Mouse (Mus musculus): ENCODE measurements around the gene Ppp1r8. TPM values are rescaled to one million over a fixed set of nuclear protein-coding genes. Genes with fewer than 3 reads are reported as not detected.
"Not testable (repeated sequence)": the region's sequence is repeated elsewhere in the genome, so short reads cannot be mapped to it uniquely, and the experiment has no call there.

Ppp1r8 gene
- polyA plus RNA-seq, 1 experiment from 2014 or later, result 63.1 TPM

DNA sequence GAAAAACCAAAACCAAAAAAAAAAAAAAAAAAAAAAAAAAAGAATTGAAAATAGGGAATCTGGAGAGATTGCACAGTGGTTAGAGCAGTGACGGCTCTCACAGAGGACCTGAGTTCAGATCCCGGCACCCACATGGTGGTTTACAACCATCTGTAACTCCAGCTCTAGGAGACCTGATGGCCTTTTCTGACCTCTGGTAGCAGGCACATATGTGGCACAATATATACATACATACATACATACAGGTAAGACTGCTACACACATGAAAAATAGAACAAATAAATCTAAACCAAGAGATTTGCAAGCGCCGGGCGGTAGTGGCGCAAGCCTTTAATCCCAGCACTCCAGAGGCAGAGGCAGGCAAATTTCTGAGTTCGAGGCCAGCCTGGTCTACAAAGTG, 39.1 kb downstream of the Ppp1r8 start:
- no peak overlapping the region for H3K4me2 ChIP-seq (ENCODE audit: low read length)
- WGBS, result 97% methylated on average over 7 of the region's 7 CpGs
- H3K36me3 ChIP-seq (ENCODE audit: control insufficient read depth, insufficient read depth, low read length), result no peaks in the 10 kb centered on the region
- no peak overlapping the region for H3K9ac ChIP-seq (ENCODE audit: low read length)
- H3K4me3 ChIP-seq (ENCODE audit: low read depth, low read length), result no peak overlapping the region
- H3K9me3 ChIP-seq (ENCODE audit: control insufficient read depth, low read length), result no peaks in the 10 kb centered on the region
- no peaks in the 10 kb centered on the region for H3K4me1 ChIP-seq (replicated peaks; ENCODE audit: control insufficient read depth, insufficient read depth, low read length)
- H3K27me3 ChIP-seq (replicated peaks; ENCODE audit: control insufficient read depth, insufficient read depth, low read length), result no peaks in the 10 kb centered on the region
- H3K27ac ChIP-seq (ENCODE audit: low read depth), result no peak overlapping the region
- DNase-seq (ENCODE audit: low spot score), result no peak
- no peak for ATAC-seq (replicated peaks; ENCODE audit: low FRiP score, low TSS enrichment, low read depth)

DNA sequence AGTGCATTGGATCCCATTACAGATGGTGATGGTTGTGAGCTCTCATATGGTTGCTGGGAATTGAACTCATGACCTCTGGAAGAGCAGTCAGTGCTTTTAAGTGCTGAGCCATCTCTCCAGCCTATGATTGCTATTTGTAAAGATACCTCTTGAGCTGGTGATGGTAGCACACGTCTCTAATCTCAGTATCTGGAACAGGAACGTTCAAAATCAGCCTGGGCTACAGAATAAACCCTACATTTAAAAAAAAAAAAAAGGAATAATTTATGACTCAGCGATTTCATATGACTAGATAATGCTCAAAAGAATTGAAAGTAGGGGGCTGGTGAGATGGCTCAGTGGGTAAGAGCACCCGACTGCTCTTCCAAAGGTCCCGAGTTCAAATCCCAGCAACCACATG, 39.8 kb downstream of the Ppp1r8 start:
- WGBS, result 89% methylated on average over 5 of the region's 5 CpGs
- H3K4me1 ChIP-seq (replicated peaks; ENCODE audit: control insufficient read depth, insufficient read depth, low read length), result no peaks in the 10 kb centered on the region
- ATAC-seq (replicated peaks; ENCODE audit: low FRiP score, low TSS enrichment, low read depth), result no peak

DNA sequence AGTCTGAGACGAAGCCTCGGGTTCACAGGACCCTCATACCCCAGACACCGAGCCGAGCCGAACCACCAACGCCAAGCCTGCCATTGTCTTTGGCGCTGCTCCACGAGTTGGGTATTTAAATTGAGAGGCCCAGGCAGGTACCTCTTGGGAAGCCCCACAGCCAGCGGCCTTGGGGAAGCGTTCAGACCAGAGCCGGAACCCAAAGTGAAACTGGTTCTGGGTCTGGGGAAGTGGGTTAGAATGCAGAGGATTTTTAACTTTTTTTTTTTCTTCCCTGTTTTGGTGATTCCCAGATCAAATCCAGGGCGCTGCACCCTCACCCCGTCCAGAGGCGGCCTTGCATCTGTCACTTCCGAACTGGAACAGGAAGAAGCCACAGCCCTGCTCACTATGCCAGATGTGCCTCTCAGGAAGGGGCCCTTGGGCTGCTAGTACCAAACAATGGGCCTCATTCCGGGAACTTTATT, 40.8 kb downstream of the Ppp1r8 start:
- H3K4me1 ChIP-seq (replicated peaks; ENCODE audit: control insufficient read depth, insufficient read depth, low read length), result no peaks in the 10 kb centered on the region
- H3K9me3 ChIP-seq (ENCODE audit: control insufficient read depth, low read length), result no peaks in the 10 kb centered on the region
- DNase-seq (ENCODE audit: low spot score) (no peak), ATAC-seq (replicated peaks; ENCODE audit: low FRiP score, low TSS enrichment, low read depth) (no peak)
- H3K4me2 ChIP-seq (ENCODE audit: low read length), result no peak overlapping the region; the same call in 1 of the 2 replicates
- WGBS, result 66% methylated on average over 16 of the region's 16 CpGs
- H3K9ac ChIP-seq (ENCODE audit: low read length), result no peak overlapping the region
- no peak overlapping the region for H3K4me3 ChIP-seq (ENCODE audit: low read depth, low read length)
- no peaks in the 10 kb centered on the region for H3K36me3 ChIP-seq (ENCODE audit: control insufficient read depth, insufficient read depth, low read length)
- no peak overlapping the region for H3K27ac ChIP-seq (ENCODE audit: low read depth)
- H3K27me3 ChIP-seq (replicated peaks; ENCODE audit: control insufficient read depth, insufficient read depth, low read length), result no peaks in the 10 kb centered on the region

More for the DNA sequence above, 39.8 kb downstream of the Ppp1r8 start:
- H3K4me2 ChIP-seq (ENCODE audit: low read length), result no peak overlapping the region
- no peaks in the 10 kb centered on the region for H3K9me3 ChIP-seq (ENCODE audit: control insufficient read depth, low read length)
- H3K27ac ChIP-seq (ENCODE audit: low read depth), result no peak overlapping the region
- H3K36me3 ChIP-seq (ENCODE audit: control insufficient read depth, insufficient read depth, low read length), result no peaks in the 10 kb centered on the region
- H3K4me3 ChIP-seq (ENCODE audit: low read depth, low read length), result no peak overlapping the region
- DNase-seq (ENCODE audit: low spot score), result no peak
- no peak overlapping the region for H3K9ac ChIP-seq (ENCODE audit: low read length)
- H3K27me3 ChIP-seq (replicated peaks; ENCODE audit: control insufficient read depth, insufficient read depth, low read length), result no peaks in the 10 kb centered on the region

GRCm38 (mm10) chr4:132801176-132802077, 41.5 kb downstream of the Ppp1r8 start:
- peaks cover 3% of the 10 kb centered on the region; the same call in 1 of the 2 replicates for H3K27me3 ChIP-seq (replicated peaks; ENCODE audit: control insufficient read depth, insufficient read depth, low read length)
- ATAC-seq (replicated peaks; ENCODE audit: low FRiP score, low TSS enrichment, low read depth), result no peak
- 86% methylated on average over 18 of the region's 18 CpGs for WGBS
- no peak overlapping the region for H3K27ac ChIP-seq (ENCODE audit: low read depth)
- no peaks in the 10 kb centered on the region for H3K4me1 ChIP-seq (replicated peaks; ENCODE audit: control insufficient read depth, insufficient read depth, low read length)
- H3K4me3 ChIP-seq (ENCODE audit: low read depth, low read length), result no peak overlapping the region
- DNase-seq (ENCODE audit: low spot score), result no peak
- H3K4me2 ChIP-seq (ENCODE audit: low read length), result no peak overlapping the region
- no peaks in the 10 kb centered on the region for H3K9me3 ChIP-seq (ENCODE audit: control insufficient read depth, low read length)
- no peaks in the 10 kb centered on the region for H3K36me3 ChIP-seq (ENCODE audit: control insufficient read depth, insufficient read depth, low read length)
- H3K9ac ChIP-seq (ENCODE audit: low read length), result no peak overlapping the region

GRCm38 (mm10) chr4:132799845-132800244, 43.1 kb downstream of the Ppp1r8 start:
- Histone ChIP-seq H3K27me3 (replicated peaks; ENCODE audit: control insufficient read depth, insufficient read depth, low read length) (peaks cover 11% of the 10 kb centered on the region; the same call in 1 of the 2 replicates), H3K4me1 (replicated peaks; ENCODE audit: control insufficient read depth, insufficient read depth, low read length) (0 out of 2 replicates have a peak, but pooled peaks cover 4% of the 10 kb centered on the region), H3K4me3 (ENCODE audit: low read depth, low read length) (no peak overlapping the region), H3K9ac (ENCODE audit: low read length) (no peak overlapping the region), H3K36me3 (ENCODE audit: control insufficient read depth, insufficient read depth, low read length) (no peaks in the 10 kb centered on the region), H3K27ac (ENCODE audit: low read depth) (no peak overlapping the region), H3K4me2 (ENCODE audit: low read length) (no peak overlapping the region), H3K9me3 (ENCODE audit: control insufficient read depth, low read length) (no peaks in the 10 kb centered on the region)
- DNase-seq (ENCODE audit: low spot score), result no peak
- no peak for ATAC-seq (replicated peaks; ENCODE audit: low FRiP score, low TSS enrichment, low read depth)
- WGBS, result 87% methylated on average over 4 of the region's 4 CpGs

GRCm38 (mm10) chr4:132798666-132799065, 44.3 kb downstream of the Ppp1r8 start:
- not testable (repeated sequence) for H3K4me2 ChIP-seq (ENCODE audit: low read length); H3K27ac ChIP-seq (ENCODE audit: low read depth); H3K36me3 ChIP-seq (ENCODE audit: control insufficient read depth, insufficient read depth, low read length); H3K9me3 ChIP-seq (ENCODE audit: control insufficient read depth, low read length); H3K4me1 ChIP-seq (replicated peaks; ENCODE audit: control insufficient read depth, insufficient read depth, low read length); DNase-seq (ENCODE audit: low spot score); ATAC-seq (replicated peaks; ENCODE audit: low FRiP score, low TSS enrichment, low read depth); H3K9ac ChIP-seq (ENCODE audit: low read length); H3K4me3 ChIP-seq (ENCODE audit: low read depth, low read length)
- peaks cover 18% of the 10 kb centered on the region; the same call in 1 of the 2 replicates for H3K27me3 ChIP-seq (replicated peaks; ENCODE audit: control insufficient read depth, insufficient read depth, low read length)
- WGBS, result 82% methylated on average over 3 of the region's 3 CpGs

DNA sequence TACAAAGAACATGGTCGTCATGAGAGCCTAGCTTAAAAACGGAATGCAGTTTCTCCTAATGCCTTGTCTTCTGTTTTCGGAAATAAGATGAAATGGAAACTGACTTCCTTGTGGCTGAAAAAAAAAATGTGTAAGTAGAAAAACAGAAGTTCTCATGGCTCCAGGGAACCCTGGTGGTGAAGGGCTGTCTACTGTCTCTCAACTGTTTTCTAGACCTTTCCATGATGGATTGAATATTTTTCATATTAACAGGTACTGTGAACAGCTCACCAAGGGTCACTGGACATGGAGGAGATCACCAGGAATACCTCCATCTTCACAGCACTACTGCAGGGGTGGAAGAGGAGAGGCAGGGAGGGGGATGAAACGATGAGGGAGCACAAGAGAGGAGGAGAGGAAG, 44.9 kb downstream of the Ppp1r8 start:
- H3K27me3 ChIP-seq (replicated peaks; ENCODE audit: control insufficient read depth, insufficient read depth, low read length), result peaks cover 18% of the 10 kb centered on the region; the same call in 1 of the 2 replicates
- no peak overlapping the region for H3K27ac ChIP-seq (ENCODE audit: low read depth)
- no peak for ATAC-seq (replicated peaks; ENCODE audit: low FRiP score, low TSS enrichment, low read depth)
- H3K4me1 ChIP-seq (replicated peaks; ENCODE audit: control insufficient read depth, insufficient read depth, low read length), result 0 out of 2 replicates have a peak, but pooled peaks cover 4% of the 10 kb centered on the region
- WGBS, result 73% methylated on average over 4 of the region's 4 CpGs
- H3K9ac ChIP-seq (ENCODE audit: low read length), result no peak overlapping the region
- no peak for DNase-seq (ENCODE audit: low spot score)
- H3K4me3 ChIP-seq (ENCODE audit: low read depth, low read length), result no peak overlapping the region
- no peaks in the 10 kb centered on the region for H3K9me3 ChIP-seq (ENCODE audit: control insufficient read depth, low read length)
- no peaks in the 10 kb centered on the region for H3K36me3 ChIP-seq (ENCODE audit: control insufficient read depth, insufficient read depth, low read length)
- H3K4me2 ChIP-seq (ENCODE audit: low read length), result no peak overlapping the region

DNA sequence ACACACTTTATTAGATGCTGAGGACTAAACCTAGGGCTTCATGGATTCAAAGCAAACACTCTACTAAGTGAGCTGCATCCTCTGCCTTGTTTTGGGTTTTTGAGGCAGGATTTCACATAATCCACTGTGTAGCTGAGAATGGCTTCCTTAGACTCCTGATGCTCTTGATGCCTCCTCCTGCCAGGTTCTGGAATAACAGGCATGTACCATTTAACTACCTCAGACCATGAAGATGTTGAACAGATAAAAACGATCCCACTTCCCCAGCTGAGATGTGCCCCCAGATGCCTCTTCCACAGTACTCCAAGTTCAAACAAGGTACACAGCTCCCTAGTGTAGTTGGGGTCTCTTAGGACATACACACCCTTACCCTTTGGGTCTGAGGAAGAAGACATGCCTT, 45.5 kb downstream of the Ppp1r8 start:
- Histone ChIP-seq H3K27ac (ENCODE audit: low read depth) (no peak overlapping the region), H3K4me3 (ENCODE audit: low read depth, low read length) (no peak overlapping the region), H3K4me2 (ENCODE audit: low read length) (no peak overlapping the region), H3K9ac (ENCODE audit: low read length) (no peak overlapping the region), H3K27me3 (replicated peaks; ENCODE audit: control insufficient read depth, insufficient read depth, low read length) (peaks cover 18% of the 10 kb centered on the region; the same call in 1 of the 2 replicates), H3K36me3 (ENCODE audit: control insufficient read depth, insufficient read depth, low read length) (no peaks in the 10 kb centered on the region), H3K4me1 (replicated peaks; ENCODE audit: control insufficient read depth, insufficient read depth, low read length) (0 out of 2 replicates have a peak, but pooled peaks cover 4% of the 10 kb centered on the region), H3K9me3 (ENCODE audit: control insufficient read depth, low read length) (no peaks in the 10 kb centered on the region)
- DNase-seq (ENCODE audit: low spot score) (no peak), ATAC-seq (replicated peaks; ENCODE audit: low FRiP score, low TSS enrichment, low read depth) (no peak)
- WGBS, result 85% methylated on average over 1 of the region's 1 CpGs
